Mouse (Mus musculus): ENCODE measurements around the gene Il6st.

Il6st gene

GRCm38 (mm10) chr13:112514546-112514945 is 50.7 kb downstream of the Il6st start:
- ATAC-seq (ENCODE audit: insufficient number of reproducible peaks, low FRiP score, low TSS enrichment), result no peak

GRCm38 (mm10) chr13:112522261-112522660 is 58.4 kb downstream of the Il6st start:
- no peak for ATAC-seq (ENCODE audit: insufficient number of reproducible peaks, low FRiP score, low TSS enrichment)

DNA sequence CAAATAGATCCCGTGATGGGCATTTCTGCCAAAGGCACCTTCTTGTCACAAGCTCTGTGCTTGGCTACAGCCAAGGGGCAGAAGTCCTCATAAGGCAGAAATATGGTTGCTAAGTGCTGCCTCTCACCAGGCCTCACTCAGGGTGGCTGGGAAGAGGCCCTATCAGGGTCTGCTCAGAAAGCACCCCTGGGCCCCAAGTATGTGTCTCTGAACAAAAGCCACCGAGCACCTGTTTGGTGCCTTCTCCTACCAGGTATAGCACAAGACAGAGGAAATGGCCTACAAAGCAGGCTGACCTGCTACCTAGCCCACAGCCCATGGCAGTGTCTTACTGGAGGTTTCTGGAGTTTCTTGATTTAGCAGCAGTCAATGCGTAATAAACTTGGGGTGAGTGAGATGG is 59.0 kb downstream of the Il6st start:
- ATAC-seq (ENCODE audit: insufficient number of reproducible peaks, low FRiP score, low TSS enrichment), result no peak

GRCm38 (mm10) chr13:112523346-112523970 is 59.6 kb downstream of the Il6st start:
- ATAC-seq (ENCODE audit: insufficient number of reproducible peaks, low FRiP score, low TSS enrichment), result no peak

DNA sequence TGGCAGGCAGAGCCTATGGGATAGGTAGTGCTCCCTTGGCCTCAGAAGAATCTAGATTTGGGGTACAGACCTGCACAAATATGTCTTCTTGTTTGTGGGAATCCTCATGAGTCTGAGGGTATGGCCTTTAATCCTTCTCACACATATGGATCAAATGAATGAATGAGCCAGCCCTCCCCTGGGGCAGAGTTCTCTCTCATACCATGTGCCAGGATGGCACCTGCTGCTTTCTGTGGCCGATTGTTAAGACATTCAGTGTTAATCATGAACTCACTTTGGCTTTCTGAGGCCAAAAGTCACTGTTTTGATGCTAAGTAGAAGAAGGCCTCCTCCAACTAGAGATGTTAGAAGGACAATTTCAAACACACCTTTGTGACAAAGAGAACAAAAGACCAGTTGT is 63.3 kb downstream of the Il6st start:
- ATAC-seq (ENCODE audit: insufficient number of reproducible peaks, low FRiP score, low TSS enrichment), result no peak

GRCm38 (mm10) chr13:112529893-112530292 is 66.0 kb downstream of the Il6st start:
- peak; percentile 82 for ATAC-seq (ENCODE audit: insufficient number of reproducible peaks, low FRiP score, low TSS enrichment)

DNA sequence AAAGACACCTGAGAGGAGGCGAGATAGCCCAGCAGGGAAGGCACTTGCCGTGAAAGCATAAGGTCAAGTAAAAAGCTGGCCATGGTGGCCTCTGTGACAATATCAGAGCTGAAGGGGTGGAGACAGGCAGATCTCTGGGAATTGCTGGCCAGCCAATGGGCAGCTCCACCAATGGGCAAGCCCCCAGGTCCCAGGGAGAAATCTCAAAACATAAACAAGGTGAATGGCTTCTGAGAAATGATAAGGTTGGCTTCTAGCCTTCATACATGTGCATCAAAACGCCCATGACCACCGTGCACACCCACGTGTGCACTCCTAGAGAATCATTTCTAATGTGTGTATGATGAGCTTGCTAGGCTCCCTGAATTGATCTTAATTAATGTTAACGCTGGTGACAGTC is 68.4 kb downstream of the Il6st start:
- ATAC-seq (ENCODE audit: insufficient number of reproducible peaks, low FRiP score, low TSS enrichment), result no peak

GRCm38 (mm10) chr13:112533556-112533955 is 69.7 kb downstream of the Il6st start:
- no peak for ATAC-seq (ENCODE audit: insufficient number of reproducible peaks, low FRiP score, low TSS enrichment)

GRCm38 (mm10) chr13:112536611-112537010 is 72.7 kb downstream of the Il6st start:
- ATAC-seq (ENCODE audit: insufficient number of reproducible peaks, low FRiP score, low TSS enrichment), result no peak

GRCm38 (mm10) chr13:112537065-112537464 is 73.2 kb downstream of the Il6st start:
- no peak for ATAC-seq (ENCODE audit: insufficient number of reproducible peaks, low FRiP score, low TSS enrichment)

DNA sequence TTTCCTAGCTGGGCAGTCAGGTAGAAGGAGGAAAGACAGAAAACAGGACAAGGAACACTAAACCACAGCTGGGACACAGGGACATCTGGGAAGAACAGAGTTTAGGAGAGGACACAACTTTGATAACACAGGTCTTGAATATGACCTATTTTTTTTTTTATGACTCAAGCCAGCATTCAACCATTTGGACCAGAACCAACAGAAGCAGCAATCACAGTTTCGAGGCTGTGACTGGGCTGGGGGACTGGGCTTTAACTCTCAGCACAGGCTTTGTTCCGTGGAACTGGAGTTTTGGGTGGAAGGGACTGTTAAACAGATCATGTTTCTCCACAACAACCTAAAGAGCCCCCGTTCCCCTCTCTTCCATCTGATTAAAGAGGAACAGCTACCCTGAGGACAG is 76.7 kb downstream of the Il6st start:
- ATAC-seq (ENCODE audit: insufficient number of reproducible peaks, low FRiP score, low TSS enrichment), result no peak

DNA sequence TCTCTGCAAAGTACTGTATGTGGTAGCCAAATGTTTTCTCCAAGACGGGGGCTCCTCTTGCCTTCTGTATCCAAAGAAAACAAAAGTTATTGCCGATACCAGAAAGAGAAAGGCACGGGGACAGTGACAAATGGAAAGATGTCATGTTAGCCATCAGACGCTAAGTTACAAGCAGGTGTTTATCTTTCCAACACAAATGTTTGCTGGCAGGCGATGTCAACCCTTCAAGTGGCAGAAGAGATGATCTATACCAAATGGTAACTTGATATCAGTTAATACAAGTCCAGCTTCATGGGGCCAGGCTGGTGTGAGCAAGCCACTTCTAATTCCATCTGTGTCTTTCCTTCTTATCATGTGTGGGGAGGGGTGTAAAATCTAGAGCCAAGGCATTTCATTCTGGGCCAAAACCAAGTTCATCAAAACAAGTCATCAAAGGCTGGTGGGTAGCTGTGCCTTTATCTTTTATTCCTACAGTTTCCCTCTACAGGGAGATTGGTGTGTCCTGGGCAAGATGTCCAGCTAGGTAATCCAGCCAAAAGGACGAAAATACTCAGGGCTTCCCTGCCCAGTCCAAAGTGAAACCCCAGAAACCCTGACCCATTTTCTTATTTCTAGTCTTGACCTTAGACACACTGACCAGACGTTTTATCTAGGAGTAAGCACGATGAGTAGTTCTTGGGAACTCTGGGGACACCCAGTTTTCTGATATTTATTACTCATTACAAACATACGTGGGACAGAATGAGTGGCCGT is 77.5 kb downstream of the Il6st start:
- no peak for ATAC-seq (ENCODE audit: insufficient number of reproducible peaks, low FRiP score, low TSS enrichment)

- ATAC-seq (ENCODE audit: insufficient number of reproducible peaks, low FRiP score, low TSS enrichment), result no peak
These were observed 88.0 kb downstream of the Il6st start for GRCm38 (mm10) chr13:112551641-112552548.

DNA sequence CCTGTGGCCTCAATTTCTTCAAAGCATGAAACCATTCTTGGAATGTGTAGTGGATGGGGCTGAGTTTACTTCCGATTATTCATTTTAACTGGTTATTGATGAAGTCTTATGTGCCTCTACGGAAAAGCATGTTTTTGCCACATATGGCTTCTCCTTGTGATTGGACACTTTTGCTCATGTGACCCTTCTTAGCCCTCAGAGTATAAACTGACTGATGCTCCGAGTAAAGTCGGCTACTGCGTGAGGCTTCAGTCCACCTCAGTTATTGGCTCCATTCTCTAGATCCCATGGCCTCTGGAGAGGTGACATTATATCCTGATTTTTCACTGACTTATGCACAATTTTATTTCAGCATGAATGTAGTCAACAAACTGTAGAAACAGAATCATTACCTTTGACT is 89.4 kb downstream of the Il6st start:
- no peak for ATAC-seq (ENCODE audit: insufficient number of reproducible peaks, low FRiP score, low TSS enrichment)

GRCm38 (mm10) chr13:112556501-112556900 is 92.6 kb downstream of the Il6st start:
- ATAC-seq (ENCODE audit: insufficient number of reproducible peaks, low FRiP score, low TSS enrichment), result no peak
